Mouse (Mus musculus) embryonic facial prominence, embryonic 10.5 days (tissue): ENCODE results near the gene Pakap. TPM values are rescaled to one million over a fixed set of nuclear protein-coding genes. Genes with fewer than 3 reads are reported as not detected.

Experiments used
- DNase-seq: peaks from one replicate; pipeline ENCODE4 v3.0.0-alpha.2; 2017; ENCODE audit warnings: low spot score
- H3K27ac ChIP-seq: fragments of 300-500 bp; sonication (generic); replicated peaks from 2 replicates; pipeline ENCODE4 v1.5.1; 2016; ENCODE audit warnings: mild to moderate bottlenecking
- H3K27me3 ChIP-seq: fragments of 300-500 bp; sonication (generic); replicated peaks from 2 replicates; pipeline ENCODE4 v1.6.1; 2016; ENCODE audit warnings: low read depth, mild to moderate bottlenecking; ENCODE audit not compliant: poor library complexity, severe bottlenecking
- H3K36me3 ChIP-seq: fragments of 300-500 bp; sonication (generic); replicated peaks from 2 replicates; pipeline ENCODE4 v1.6.1; 2016; ENCODE audit warnings: mild to moderate bottlenecking, moderate library complexity
- H3K4me1 ChIP-seq: fragments of 300-500 bp; sonication (generic); 2 replicates; pipeline ENCODE4 v1.6.1; 2016
- H3K4me3 ChIP-seq: fragments of 300-500 bp; sonication (generic); 2 replicates; pipeline ENCODE4 v1.5.1; 2016; ENCODE audit warnings: mild to moderate bottlenecking, moderate library complexity
- H3K9me3 ChIP-seq: fragments of 300-500 bp; sonication (generic); 2 replicates; pipeline ENCODE4 v1.6.1; 2016; ENCODE audit warnings: mild to moderate bottlenecking
- WGBS: fragments of 180-500 bp; shearing (Covaris S2); methylation state at CpG from one replicate; pipeline ENCODE4 v1.1.7; 2016; 5-methylcytosine and 5-hydroxymethylcytosine counted together
- polyA plus RNA-seq: library from polyadenylated mRNA; unstranded; fragments of >200 nt; fragmentation: Nextera tagmentation; extraction: Ambion mirVana; gene quantifications from 2 replicates; pipeline ENCODE4 v1.2.1, GENCODE M21; 2016

Pakap gene
- polyA plus RNA-seq, 1 experiment from 2014 or later: 25.8 TPM

GRCm38 (mm10) chr4:57896631-57897030 is 328.7 kb downstream of the Pakap start:
- WGBS: 83% methylated on average over 3 of the region's 3 CpGs
- Histone ChIP-seq H3K4me1 (peaks cover 33% of the 10 kb centered on the region), H3K9me3 (no peaks in the 10 kb centered on the region), H3K27me3 (no peaks in the 10 kb centered on the region), H3K4me3 (no peak overlapping the region), H3K36me3 (peaks cover 14% of the 10 kb centered on the region), H3K27ac (no peak overlapping the region)
- DNase-seq: no peak

GRCm38 (mm10) chr4:57901210-57901609 is 333.2 kb downstream of the Pakap start:
- H3K4me1 ChIP-seq: peaks cover 16% of the 10 kb centered on the region
- no peaks in the 10 kb centered on the region for H3K9me3 ChIP-seq
- DNase-seq: peak; percentile 57
- peaks cover 8% of the 10 kb centered on the region; the same call in 1 of the 2 replicates for H3K36me3 ChIP-seq
- H3K27me3 ChIP-seq: no peaks in the 10 kb centered on the region
- H3K27ac ChIP-seq: no peak overlapping the region
- H3K4me3 ChIP-seq: no peak overlapping the region
- 12% methylated on average over 4 of the region's 4 CpGs for WGBS

GRCm38 (mm10) chr4:57902619-57903018 is 334.6 kb downstream of the Pakap start:
- Histone ChIP-seq H3K4me1 (peaks cover 12% of the 10 kb centered on the region; the same call in 1 of the 2 replicates), H3K27ac (no peak overlapping the region), H3K36me3 (0 out of 2 replicates have a peak, but pooled peaks cover under 1% of the 10 kb centered on the region), H3K27me3 (no peaks in the 10 kb centered on the region), H3K4me3 (no peak overlapping the region), H3K9me3 (no peaks in the 10 kb centered on the region)
- WGBS: 87% methylated on average over 5 of the region's 5 CpGs
- DNase-seq: no peak

DNA sequence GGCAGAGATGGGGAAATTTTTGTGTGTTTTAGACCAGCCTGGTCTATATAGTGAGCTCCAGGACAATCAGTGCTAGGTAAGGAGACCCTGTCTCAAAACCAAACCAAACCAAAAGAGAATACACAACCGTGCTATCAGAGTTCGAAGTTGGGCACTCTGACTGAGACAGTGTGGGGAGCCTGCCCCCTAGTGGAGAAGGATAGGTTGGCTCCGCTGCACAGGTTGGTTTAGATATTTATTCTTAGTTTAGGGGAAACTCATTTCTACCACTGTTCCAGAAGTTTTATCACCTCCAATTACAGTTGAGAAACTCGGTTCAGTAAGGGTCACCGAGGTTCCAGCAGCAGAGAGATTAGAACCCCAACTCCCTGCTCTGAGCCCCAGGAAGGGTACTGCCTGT is 336.2 kb downstream of the Pakap start:
- H3K36me3 ChIP-seq: no peaks in the 10 kb centered on the region
- WGBS: 9% methylated on average over 5 of the region's 5 CpGs
- peak; percentile 74 for DNase-seq
- no peaks in the 10 kb centered on the region for H3K9me3 ChIP-seq
- H3K27ac ChIP-seq: no peak overlapping the region
- H3K27me3 ChIP-seq: no peaks in the 10 kb centered on the region
- H3K4me3 ChIP-seq: no peak overlapping the region
- H3K4me1 ChIP-seq: peaks cover 12% of the 10 kb centered on the region; the same call in 1 of the 2 replicates

GRCm38 (mm10) chr4:57904638-57905037 is 336.7 kb downstream of the Pakap start:
- Histone ChIP-seq H3K4me1 (peaks cover 12% of the 10 kb centered on the region; the same call in 1 of the 2 replicates), H3K27ac (no peak overlapping the region), H3K36me3 (no peaks in the 10 kb centered on the region), H3K27me3 (no peaks in the 10 kb centered on the region), H3K9me3 (no peaks in the 10 kb centered on the region), H3K4me3 (no peak overlapping the region)
- WGBS: 33% methylated on average over 9 of the region's 9 CpGs
- no peak for DNase-seq

GRCm38 (mm10) chr4:57906708-57907107 is 338.7 kb downstream of the Pakap start:
- no peak overlapping the region for H3K27ac ChIP-seq
- no peaks in the 10 kb centered on the region for H3K9me3 ChIP-seq
- no peaks in the 10 kb centered on the region for H3K27me3 ChIP-seq
- DNase-seq: no peak
- no peaks in the 10 kb centered on the region for H3K36me3 ChIP-seq
- 39% methylated on average over 2 of the region's 2 CpGs for WGBS
- H3K4me3 ChIP-seq: no peak overlapping the region
- peaks cover 12% of the 10 kb centered on the region; the same call in 1 of the 2 replicates for H3K4me1 ChIP-seq

DNA sequence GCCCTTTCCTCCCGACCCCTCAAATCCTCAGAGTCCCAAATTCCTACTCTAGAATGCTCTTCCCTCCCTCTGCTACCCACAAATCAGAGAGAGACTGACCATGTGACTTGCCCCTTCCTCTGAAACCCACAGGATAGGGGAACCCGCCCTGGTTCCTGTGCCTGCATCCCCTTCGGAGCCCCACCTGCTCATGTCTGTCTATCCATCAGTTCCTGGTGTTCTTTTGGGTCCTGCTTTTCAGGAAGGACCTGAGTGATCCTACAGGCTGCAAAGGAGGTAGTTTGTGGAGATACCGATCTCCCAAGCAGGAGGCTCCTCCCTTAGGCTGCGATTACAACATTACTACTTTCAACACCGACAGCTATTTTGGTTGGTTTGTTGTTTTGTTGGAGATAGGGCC is 340.9 kb downstream of the Pakap start:
- 78% methylated on average over 6 of the region's 6 CpGs for WGBS
- DNase-seq: no peak
- no peaks in the 10 kb centered on the region for H3K36me3 ChIP-seq

GRCm38 (mm10) chr4:57913021-57913420 is 345.0 kb downstream of the Pakap start:
- H3K36me3 ChIP-seq: no peaks in the 10 kb centered on the region
- H3K9me3 ChIP-seq: no peaks in the 10 kb centered on the region
- H3K27me3 ChIP-seq: peaks cover 33% of the 10 kb centered on the region
- H3K4me3 ChIP-seq: no peak overlapping the region
- no peak for DNase-seq
- H3K27ac ChIP-seq: no peak overlapping the region
- H3K4me1 ChIP-seq: peaks cover 19% of the 10 kb centered on the region

More for the DNA sequence above, 340.9 kb downstream of the Pakap start:
- Histone ChIP-seq H3K4me1 (peaks cover 12% of the 10 kb centered on the region; the same call in 1 of the 2 replicates), H3K9me3 (no peaks in the 10 kb centered on the region), H3K27me3 (no peaks in the 10 kb centered on the region), H3K27ac (no peak overlapping the region), H3K4me3 (no peak overlapping the region)

- DNase-seq: no peak
- WGBS: 77% methylated on average over 10 of the region's 10 CpGs
- H3K4me1 ChIP-seq: peaks cover 22% of the 10 kb centered on the region
These were observed 346.5 kb downstream of the Pakap start for GRCm38 (mm10) chr4:57914193-57915190.

DNA sequence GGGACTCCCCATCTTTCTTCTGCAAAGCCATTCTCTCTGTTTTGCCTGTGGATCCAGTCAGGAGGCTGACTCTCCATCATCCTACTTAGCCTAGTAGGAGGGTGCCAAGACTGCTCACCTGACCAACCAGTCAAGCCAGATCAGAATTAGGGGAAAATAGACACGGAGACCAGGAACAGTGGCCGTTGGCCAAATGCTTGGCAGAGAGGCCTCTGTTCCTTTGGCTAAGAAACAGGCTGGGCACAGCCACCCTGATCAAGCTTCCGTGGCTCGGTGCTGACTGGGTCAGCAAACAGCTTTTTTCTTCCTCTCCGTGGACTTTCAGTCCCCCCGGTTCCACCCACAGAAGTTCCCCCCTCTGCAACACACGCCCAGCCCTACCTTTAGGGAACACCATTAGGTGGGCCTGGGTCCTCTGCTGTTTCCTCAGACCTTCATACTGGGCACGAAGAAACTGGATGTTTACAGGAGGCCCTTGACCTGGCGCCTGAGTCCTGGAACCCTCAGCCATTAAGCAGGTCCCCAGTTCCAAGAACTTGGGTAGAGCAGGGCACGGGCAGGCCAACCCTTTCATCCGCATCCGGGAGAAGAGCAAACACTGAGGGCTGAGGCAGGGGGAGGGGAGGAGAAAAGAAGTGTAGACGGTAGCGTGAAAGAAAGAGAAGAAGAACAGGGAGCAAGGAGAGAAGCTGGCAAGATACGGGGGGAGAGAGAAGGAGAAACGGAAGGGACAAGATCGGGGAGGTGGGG is 347.4 kb downstream of the Pakap start:
- Histone ChIP-seq H3K36me3 (no peaks in the 10 kb centered on the region), H3K4me3 (peak overlapping the region; percentile 39), H3K27ac (no peak overlapping the region), H3K9me3 (no peaks in the 10 kb centered on the region), H3K27me3 (peaks cover 33% of the 10 kb centered on the region), H3K4me1 (peaks cover 31% of the 10 kb centered on the region)
- no peak for DNase-seq
- WGBS: 42% methylated on average over 17 of the region's 17 CpGs

More at GRCm38 (mm10) chr4:57914193-57915190, 346.5 kb downstream of the Pakap start:
- Histone ChIP-seq H3K9me3 (no peaks in the 10 kb centered on the region), H3K36me3 (no peaks in the 10 kb centered on the region), H3K27ac (no peak overlapping the region), H3K27me3 (peaks cover 33% of the 10 kb centered on the region), H3K4me3 (no peak overlapping the region)

DNA sequence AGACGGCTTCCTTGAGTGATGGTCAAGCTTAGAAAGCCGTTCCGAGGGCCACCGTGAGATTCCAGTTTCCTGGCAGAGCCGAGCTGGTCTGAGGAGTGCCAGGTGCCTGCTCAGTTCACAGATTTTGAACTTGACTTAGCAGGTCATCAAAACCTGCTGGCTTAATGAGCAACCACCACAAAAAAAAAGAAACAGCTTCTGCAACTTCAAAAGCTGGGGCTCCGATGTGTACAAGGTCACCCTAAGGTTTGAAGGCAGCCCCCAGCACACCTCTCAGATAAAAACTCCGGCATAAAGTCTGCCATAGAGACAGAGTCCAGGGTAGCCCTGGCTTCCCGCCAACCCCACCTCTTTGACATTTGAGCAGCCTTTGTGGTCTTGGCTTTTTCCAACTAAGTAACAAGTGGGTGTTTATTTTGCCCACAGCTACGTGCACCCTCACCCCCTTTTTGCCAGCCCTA is 348.3 kb downstream of the Pakap start, which contains the start of gene D630039A03Rik:
D630039A03Rik (minus strand) TSS at position 97 of the 461 bp plus-strand sequence.
- Histone ChIP-seq H3K4me1 (peaks cover 35% of the 10 kb centered on the region), H3K27me3 (peaks cover 33% of the 10 kb centered on the region), H3K36me3 (no peaks in the 10 kb centered on the region), H3K27ac (no peak within 1 kb of the TSS), H3K9me3 (no peaks in the 10 kb centered on the region), H3K4me3 (peak within 1 kb of the TSS; percentile 39)
- DNase-seq: no peak
- WGBS: 35% methylated on average over 9 of the region's 9 CpGs

DNA sequence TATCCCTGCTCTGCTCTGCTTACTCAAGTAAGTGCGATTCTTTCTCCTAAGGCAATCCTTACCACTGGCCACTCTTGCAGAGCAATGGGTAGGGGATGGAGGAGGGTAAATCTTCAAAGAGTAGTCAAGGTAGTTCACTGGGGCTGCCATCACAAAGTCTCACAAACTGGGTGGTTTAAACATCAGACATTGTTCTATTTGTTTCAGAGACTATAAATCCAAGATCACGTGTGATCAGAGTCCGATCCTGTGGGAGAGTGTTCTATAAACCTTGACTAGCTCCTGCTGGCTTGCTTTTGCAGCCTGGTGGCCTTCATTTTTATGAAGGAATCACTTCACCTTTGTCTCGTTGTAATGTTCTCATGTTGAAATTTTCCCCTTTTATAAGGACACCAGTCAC is 348.7 kb downstream of the Pakap start:
- H3K4me3 ChIP-seq: no peak overlapping the region
- peaks cover 35% of the 10 kb centered on the region for H3K4me1 ChIP-seq
- no peaks in the 10 kb centered on the region for H3K9me3 ChIP-seq
- peaks cover 33% of the 10 kb centered on the region for H3K27me3 ChIP-seq
- DNase-seq: no peak
- no peaks in the 10 kb centered on the region for H3K36me3 ChIP-seq
- H3K27ac ChIP-seq: no peak overlapping the region
- WGBS: 80% methylated on average over 4 of the region's 4 CpGs
